ENCODE assay signal across 8 mouse cellular contexts in the genomic region with DNA sequence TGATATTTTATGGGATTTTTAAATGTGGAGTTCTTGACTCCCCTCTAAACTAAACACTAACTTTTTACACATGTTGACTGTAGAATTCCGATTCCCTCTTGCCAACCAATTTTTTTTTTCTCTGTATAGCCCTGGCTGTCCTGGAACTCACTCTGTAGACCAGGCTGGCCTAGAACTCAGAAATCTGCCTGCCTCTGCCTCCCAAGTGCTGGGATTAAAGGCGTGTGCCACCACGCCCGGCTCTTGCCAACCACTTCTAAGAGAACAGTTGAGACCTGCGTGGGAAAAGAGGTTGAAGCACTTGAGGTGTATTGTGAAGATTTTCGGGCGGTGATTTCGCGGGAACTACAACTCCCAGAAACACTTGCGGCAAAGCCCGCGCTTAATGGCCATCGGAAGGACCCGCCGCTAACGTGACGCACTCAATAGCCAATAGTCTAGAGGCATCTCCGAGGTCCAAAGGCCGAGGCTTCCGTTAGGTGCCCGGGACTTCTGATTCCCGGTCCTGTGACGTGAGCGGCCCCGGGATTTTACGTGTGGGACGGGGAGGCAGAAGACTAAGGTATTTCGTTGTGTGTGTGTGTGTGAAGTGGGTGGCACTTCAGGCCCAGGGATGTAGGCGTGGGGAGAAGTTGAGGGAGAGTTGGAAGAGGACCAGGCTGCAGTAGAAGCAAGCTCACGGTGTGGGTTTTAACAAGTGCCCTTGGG. TPM values are rescaled to one million over a fixed set of nuclear protein-coding genes. Genes with fewer than 3 reads are reported as not detected.
DNase-seq lines count a peak whose midpoint lies in the region; ATAC-seq lines count a peak whose summit lies in the region.

A gene (plus strand): TSS at position 414 of the 708 bp plus-strand sequence.

- intact Hi-C loops in gastrocnemius, postnatal 14 days (cut with DNase I; ENCODE audit: low total_unique reads), result no loop called here
- intact Hi-C loops in left cerebral cortex, postnatal 10 days (cut with DNase I), result loop anchor here (5.0 kb wide), 1 partner anchor 74 kb away; a partner anchor contains a TSS

- peak; percentile 92 for ATAC-seq in inflammation-experienced regulatory T-cells, adult 6 months
- peak; percentile 90 for ATAC-seq in megakaryocyte-erythroid progenitor cell, adult 5-6 weeks (replicated peaks; ENCODE audit: low FRiP score, low TSS enrichment, poor library complexity, severe bottlenecking)

- DNase-seq in adrenal gland, adult (ENCODE audit: inconsistent age in 2 of 2, low spot score in 1 of 2), result peak; percentile 92 to 96
- DNase-seq in embryo, embryonic 10.5 days (ENCODE audit: low spot score), result peak; percentile 97
- peak; percentile 89 for DNase-seq in gastrocnemius, postnatal 14 days
- peak; percentile 91 to 93 for DNase-seq in left cerebral cortex, postnatal 10 days (ENCODE audit: extremely low spot score in 1 of 2, low spot score in 2 of 2)
- peak; percentile 88 for DNase-seq in right cerebral cortex, postnatal 25 days
- peak; percentile 82 to 85 for DNase-seq in urinary bladder, postnatal 4 days (ENCODE audit: low spot score in 2 of 2)

RNA-seq across cellular contexts. Expression of the gene that starts here (rescaled TPM):
- total RNA-seq in gastrocnemius, postnatal 14 days (2021), result 1 to 10 TPM; 4.6 to 5.0 TPM
- polyA plus RNA-seq in inflammation-experienced regulatory T-cells, adult 6 months (2017; shearing (Covaris generic)), result 10 to 100 TPM in 2 of 3 experiments, 1 to 10 TPM in 1; 9.4 to 13.1 (median 12.3) TPM
- 10 to 100 TPM in 1 of 2 experiments, 1 to 10 TPM in 1; 9.8 to 11.6 TPM for total RNA-seq in left cerebral cortex, postnatal 10 days (2021)
- 20.3 and 27.5 TPM in 2 replicates for total RNA-seq in megakaryocyte-erythroid progenitor cell, adult 5-6 weeks (2014; fragmentation: Nextera tagmentation)
- 5.0 and 9.5 TPM in 2 replicates for total RNA-seq in megakaryocyte-erythroid progenitor cell, adult 5-6 weeks (2017)

Comparison
In these comparisons a context has a peak if more than half of its experiments do, and no peak if none do; other contexts are left out.
1. Peak in every context shown above with its lines: DNase-seq and ATAC-seq.